Mouse (Mus musculus): ENCODE data around the gene Nr4a3. TPM values are rescaled to one million over a fixed set of nuclear protein-coding genes. Genes with fewer than 3 reads are reported as not detected.
A peak's percentile ranks its signal among the peaks of the same experiment; 100 is the strongest.

Nr4a3 gene
- polyA plus RNA-seq, 1 experiment from 2014 or later: 1.3 TPM

DNA sequence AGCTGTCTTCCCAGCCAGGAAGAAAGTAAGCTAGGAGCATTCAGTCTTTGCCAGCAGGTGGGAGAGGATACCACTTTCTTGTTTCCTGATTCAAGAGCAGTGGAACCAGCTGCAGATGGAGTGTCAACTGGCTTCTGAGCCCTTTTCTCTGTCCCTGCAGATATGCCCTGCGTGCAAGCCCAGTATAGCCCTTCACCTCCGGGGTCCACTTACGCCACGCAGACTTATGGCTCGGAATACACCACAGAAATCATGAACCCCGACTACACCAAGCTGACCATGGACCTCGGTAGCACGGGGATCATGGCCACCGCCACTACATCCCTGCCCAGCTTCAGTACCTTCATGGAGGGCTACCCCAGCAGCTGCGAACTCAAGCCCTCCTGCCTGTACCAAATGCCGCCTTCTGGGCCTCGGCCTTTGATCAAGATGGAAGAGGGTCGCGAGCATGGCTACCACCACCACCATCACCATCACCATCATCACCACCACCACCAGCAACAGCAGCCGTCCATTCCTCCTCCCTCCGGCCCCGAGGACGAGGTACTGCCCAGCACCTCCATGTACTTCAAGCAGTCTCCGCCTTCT, 6.2 kb downstream of the Nr4a3 start:
- no peaks in the 10 kb centered on the region for H3K36me3 ChIP-seq (replicated peaks)
- no peaks in the 10 kb centered on the region for H3K9me3 ChIP-seq
- H3K9ac ChIP-seq: 0 out of 2 replicates have a peak overlapping the region, but pooled peaks have one; percentile 11
- H3K4me1 ChIP-seq: peaks cover 35% of the 10 kb centered on the region
- 25% methylated on average over 19 of the region's 19 CpGs for WGBS
- H3K27ac ChIP-seq: no peak overlapping the region
- peak overlapping the region; percentile 53 for H3K4me2 ChIP-seq
- 0 out of 2 replicates have a peak, but pooled peaks have one; percentile 5 for ATAC-seq (replicated peaks)
- peak overlapping the region; percentile 32 for H3K4me3 ChIP-seq
- H3K27me3 ChIP-seq (replicated peaks): peaks cover 62% of the 10 kb centered on the region

DNA sequence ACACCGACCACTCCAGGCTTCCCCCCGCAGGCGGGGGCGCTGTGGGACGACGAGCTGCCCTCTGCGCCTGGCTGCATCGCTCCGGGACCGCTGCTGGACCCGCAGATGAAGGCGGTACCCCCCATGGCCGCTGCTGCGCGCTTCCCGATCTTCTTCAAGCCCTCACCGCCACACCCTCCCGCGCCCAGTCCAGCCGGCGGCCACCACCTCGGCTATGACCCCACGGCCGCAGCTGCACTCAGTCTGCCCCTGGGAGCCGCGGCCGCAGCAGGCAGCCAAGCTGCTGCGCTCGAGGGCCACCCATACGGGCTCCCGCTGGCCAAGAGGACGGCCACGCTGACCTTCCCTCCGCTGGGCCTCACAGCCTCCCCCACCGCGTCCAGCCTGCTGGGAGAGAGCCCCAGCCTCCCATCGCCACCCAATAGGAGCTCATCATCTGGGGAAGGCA, 6.7 kb downstream of the Nr4a3 start:
- H3K4me1 ChIP-seq: peaks cover 29% of the 10 kb centered on the region
- no peaks in the 10 kb centered on the region for H3K36me3 ChIP-seq (replicated peaks)
- peaks cover 62% of the 10 kb centered on the region for H3K27me3 ChIP-seq (replicated peaks)
- H3K27ac ChIP-seq: no peak overlapping the region
- peak overlapping the region; percentile 32 for H3K4me3 ChIP-seq
- peak overlapping the region; percentile 53 for H3K4me2 ChIP-seq
- H3K9me3 ChIP-seq: no peaks in the 10 kb centered on the region
- peak overlapping the region; percentile 11; the same call in 1 of the 2 replicates for H3K9ac ChIP-seq
- WGBS: 2% methylated on average over 37 of the region's 37 CpGs
- 0 out of 2 replicates have a peak, but pooled peaks have one; percentile 11 for ATAC-seq (replicated peaks)

DNA sequence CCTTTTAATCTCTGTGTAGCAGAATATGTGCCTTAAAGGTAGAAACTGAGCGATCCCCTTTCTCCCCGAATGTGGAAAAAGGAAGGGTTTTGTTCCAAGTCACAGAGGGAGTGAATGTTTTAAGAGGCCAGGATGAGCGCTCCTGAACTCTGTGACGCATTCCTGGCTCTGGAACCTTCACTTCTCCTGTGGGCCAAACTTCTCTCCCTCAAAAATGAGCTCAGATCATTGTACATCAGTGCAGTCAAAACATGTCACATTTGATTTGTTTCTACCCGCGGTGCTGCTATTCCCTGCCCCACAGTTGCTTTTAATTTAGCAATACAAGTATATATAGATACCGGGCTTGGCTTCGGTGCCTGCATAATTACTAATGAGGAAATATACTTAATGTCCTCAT, 16.8 kb downstream of the Nr4a3 start:
- H3K27me3 ChIP-seq (replicated peaks): no peaks in the 10 kb centered on the region
- no peak overlapping the region for H3K4me2 ChIP-seq
- no peaks in the 10 kb centered on the region for H3K9me3 ChIP-seq
- no peak overlapping the region for H3K4me3 ChIP-seq
- no peak for ATAC-seq (replicated peaks)
- H3K36me3 ChIP-seq (replicated peaks): no peaks in the 10 kb centered on the region
- no peak overlapping the region for H3K27ac ChIP-seq
- no peaks in the 10 kb centered on the region for H3K4me1 ChIP-seq
- no peak overlapping the region for H3K9ac ChIP-seq
- 85% methylated on average over 8 of the region's 8 CpGs for WGBS

DNA sequence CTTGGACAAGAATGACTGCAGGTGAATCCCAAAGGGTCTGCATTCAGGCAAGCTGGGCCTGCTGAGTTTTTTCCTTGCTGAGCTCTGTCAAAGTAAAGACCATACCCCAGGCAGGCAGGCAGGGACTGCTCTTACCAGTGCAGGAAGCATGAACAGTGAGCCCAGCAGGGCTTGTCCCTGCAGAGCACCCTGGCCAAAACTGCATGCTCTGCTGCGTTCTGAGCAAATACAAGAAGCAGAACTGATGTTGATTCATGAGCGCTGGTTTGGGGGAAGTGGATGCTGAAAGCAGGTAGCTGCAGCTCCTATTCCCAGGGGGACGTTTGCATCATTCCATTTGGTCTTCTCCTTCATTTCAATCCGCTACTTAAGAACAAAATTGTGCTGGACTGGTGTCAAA, 19.4 kb downstream of the Nr4a3 start:
- no peaks in the 10 kb centered on the region for H3K9me3 ChIP-seq
- no peak overlapping the region for H3K27ac ChIP-seq
- H3K36me3 ChIP-seq (replicated peaks): no peaks in the 10 kb centered on the region
- ATAC-seq (replicated peaks): no peak
- no peak overlapping the region for H3K4me2 ChIP-seq
- H3K9ac ChIP-seq: no peak overlapping the region
- no peaks in the 10 kb centered on the region for H3K27me3 ChIP-seq (replicated peaks)
- WGBS: 62% methylated on average over 4 of the region's 4 CpGs
- no peaks in the 10 kb centered on the region for H3K4me1 ChIP-seq
- no peak overlapping the region for H3K4me3 ChIP-seq

DNA sequence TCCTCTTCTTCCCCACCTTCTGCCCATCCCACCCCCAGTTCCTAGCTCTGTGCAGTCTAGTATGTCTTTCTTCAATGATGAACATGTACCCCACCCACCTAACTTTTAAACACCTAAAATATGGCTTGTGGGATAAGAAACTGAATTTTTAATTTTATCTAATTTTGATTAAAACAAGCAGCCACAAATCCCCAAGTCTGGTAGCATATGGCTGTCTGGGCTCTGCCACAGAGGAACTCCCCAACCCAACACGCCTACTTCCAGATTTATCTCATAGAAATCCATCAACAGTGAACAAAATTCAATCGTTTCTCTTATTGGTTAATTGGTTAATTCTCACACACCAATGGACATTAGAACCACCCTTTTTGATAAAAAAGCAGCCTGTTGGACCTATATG, 21.7 kb downstream of the Nr4a3 start:
- H3K4me3 ChIP-seq: no peak overlapping the region
- 89% methylated on average over 2 of the region's 2 CpGs for WGBS

DNA sequence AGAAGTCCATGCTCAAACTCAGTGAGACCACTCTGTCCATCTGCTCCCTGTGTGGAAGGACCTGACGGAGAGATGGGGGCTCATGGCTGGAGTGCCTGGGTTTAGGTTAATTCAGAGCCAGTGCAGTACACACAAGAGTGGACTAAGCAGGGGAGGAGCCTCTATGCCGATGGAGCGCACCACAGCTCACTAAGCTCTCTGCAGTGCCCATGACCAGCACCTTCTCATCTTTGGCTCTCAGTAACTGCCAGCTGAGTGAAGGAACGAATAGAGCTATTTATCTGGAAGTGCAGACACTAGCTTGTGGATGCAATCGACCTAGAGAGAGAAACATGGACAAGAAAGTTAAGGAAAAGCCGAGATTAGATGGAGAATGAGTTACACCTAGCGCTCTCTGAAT, 24.2 kb downstream of the Nr4a3 start:
- 81% methylated on average over 7 of the region's 7 CpGs for WGBS
- no peak overlapping the region for H3K27ac ChIP-seq
- H3K4me3 ChIP-seq: no peak overlapping the region
- no peaks in the 10 kb centered on the region for H3K27me3 ChIP-seq (replicated peaks)
- no peak overlapping the region for H3K9ac ChIP-seq
- no peaks in the 10 kb centered on the region for H3K9me3 ChIP-seq
- H3K4me2 ChIP-seq: no peak overlapping the region
- no peaks in the 10 kb centered on the region for H3K36me3 ChIP-seq (replicated peaks)
- ATAC-seq (replicated peaks): no peak
- no peaks in the 10 kb centered on the region for H3K4me1 ChIP-seq

More for the DNA sequence above, 21.7 kb downstream of the Nr4a3 start:
- no peak for ATAC-seq (replicated peaks)
- no peaks in the 10 kb centered on the region for H3K27me3 ChIP-seq (replicated peaks)
- H3K4me1 ChIP-seq: no peaks in the 10 kb centered on the region
- no peaks in the 10 kb centered on the region for H3K9me3 ChIP-seq
- H3K27ac ChIP-seq: no peak overlapping the region
- H3K4me2 ChIP-seq: no peak overlapping the region
- H3K36me3 ChIP-seq (replicated peaks): no peaks in the 10 kb centered on the region
- H3K9ac ChIP-seq: no peak overlapping the region

DNA sequence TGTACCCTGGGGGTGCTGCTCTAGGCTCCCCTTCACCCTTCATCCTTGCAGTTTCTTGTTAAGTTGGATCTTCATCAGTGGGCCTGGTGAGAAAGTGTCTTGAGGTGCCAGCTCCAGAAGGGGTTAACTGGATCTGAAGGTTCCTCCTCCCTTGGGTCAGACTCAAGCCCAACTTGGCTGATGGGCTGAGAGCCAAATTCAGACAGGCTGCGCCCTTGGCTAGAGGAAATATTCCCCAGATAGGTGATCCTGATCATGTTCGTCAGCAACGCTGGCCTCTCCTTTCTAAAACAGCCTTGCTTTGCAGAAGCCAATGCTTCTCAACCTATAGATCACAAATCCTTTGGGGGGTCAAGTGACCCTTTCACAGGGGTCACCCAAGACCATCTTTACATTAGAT, 27.1 kb downstream of the Nr4a3 start:
- no peak for ATAC-seq (replicated peaks)
- Histone ChIP-seq H3K4me2 (no peak overlapping the region), H3K27me3 (replicated peaks) (no peaks in the 10 kb centered on the region), H3K27ac (no peak overlapping the region), H3K9ac (no peak overlapping the region), H3K4me1 (no peaks in the 10 kb centered on the region), H3K4me3 (no peak overlapping the region), H3K9me3 (no peaks in the 10 kb centered on the region), H3K36me3 (replicated peaks) (no peaks in the 10 kb centered on the region)
- 77% methylated on average over 3 of the region's 3 CpGs for WGBS

DNA sequence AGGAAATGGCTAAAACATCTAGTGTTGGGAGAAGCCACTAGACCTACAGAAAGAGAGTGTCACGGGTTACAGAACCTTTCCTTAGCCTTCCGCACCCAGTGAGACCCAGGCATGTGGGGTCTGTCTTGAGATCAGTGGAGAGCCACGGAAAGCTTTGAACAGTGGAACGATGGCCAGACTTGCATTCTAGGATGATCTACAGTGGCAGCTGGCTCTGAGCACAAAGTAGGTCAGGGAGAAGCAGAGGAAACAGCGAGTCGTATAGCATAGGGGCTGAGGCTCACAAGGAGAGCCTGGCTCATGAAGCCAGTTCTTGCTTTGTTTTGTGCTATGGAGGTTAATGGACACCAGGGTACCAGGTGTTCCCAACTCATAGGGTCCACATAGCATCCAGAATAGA, 28.4 kb downstream of the Nr4a3 start:
- Histone ChIP-seq H3K9ac (no peak overlapping the region), H3K36me3 (replicated peaks) (no peaks in the 10 kb centered on the region), H3K27ac (no peak overlapping the region), H3K4me2 (no peak overlapping the region), H3K27me3 (replicated peaks) (no peaks in the 10 kb centered on the region), H3K4me1 (peaks cover 3% of the 10 kb centered on the region; the same call in 1 of the 2 replicates), H3K4me3 (no peak overlapping the region), H3K9me3 (no peaks in the 10 kb centered on the region)
- 96% methylated on average over 6 of the region's 6 CpGs for WGBS
- no peak for ATAC-seq (replicated peaks)

DNA sequence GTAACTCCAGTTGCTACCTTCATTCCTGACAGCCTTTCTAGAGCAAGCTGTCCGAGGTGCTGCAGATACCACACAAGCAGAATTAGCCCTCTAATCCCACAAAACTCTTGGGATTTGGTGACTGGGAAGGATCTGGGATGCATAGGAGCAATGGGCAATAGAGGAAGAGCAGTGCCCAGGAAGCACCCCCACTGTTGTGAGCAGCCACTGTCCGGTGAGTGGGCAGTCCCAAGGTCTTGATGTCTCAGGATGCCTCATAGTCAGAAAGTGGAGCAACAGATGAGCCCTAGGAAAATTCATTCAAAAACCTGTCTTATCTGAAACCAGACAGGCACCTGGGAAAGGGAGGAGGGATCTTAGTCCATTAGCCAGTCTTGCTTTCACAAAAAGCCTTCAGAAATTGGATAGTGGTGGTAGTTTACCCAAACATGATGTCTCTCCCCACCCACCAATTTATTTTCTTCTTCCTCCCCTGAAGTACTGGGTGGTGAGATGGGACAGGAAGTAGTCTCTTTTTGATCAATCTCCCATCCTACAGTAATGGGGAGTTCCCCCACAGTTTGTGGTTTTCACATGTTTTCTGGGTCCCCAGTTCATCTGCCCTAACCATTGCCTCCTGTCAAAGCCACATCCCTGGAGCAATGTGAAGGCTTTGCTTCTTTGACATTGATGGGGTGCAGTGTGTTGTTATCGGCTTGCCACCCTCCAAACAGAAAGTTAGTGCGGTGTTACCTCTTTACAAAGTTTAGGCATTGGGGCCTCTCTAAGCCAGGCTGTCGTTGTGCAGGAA, 29.7 kb downstream of the Nr4a3 start:
- Histone ChIP-seq H3K4me2 (no peak overlapping the region), H3K27ac (no peak overlapping the region), H3K27me3 (replicated peaks) (no peaks in the 10 kb centered on the region), H3K36me3 (replicated peaks) (no peaks in the 10 kb centered on the region), H3K4me1 (peaks cover 16% of the 10 kb centered on the region), H3K4me3 (no peak overlapping the region), H3K9me3 (no peaks in the 10 kb centered on the region), H3K9ac (no peak overlapping the region)
- ATAC-seq (replicated peaks): no peak
- 89% methylated on average over 5 of the region's 5 CpGs for WGBS

DNA sequence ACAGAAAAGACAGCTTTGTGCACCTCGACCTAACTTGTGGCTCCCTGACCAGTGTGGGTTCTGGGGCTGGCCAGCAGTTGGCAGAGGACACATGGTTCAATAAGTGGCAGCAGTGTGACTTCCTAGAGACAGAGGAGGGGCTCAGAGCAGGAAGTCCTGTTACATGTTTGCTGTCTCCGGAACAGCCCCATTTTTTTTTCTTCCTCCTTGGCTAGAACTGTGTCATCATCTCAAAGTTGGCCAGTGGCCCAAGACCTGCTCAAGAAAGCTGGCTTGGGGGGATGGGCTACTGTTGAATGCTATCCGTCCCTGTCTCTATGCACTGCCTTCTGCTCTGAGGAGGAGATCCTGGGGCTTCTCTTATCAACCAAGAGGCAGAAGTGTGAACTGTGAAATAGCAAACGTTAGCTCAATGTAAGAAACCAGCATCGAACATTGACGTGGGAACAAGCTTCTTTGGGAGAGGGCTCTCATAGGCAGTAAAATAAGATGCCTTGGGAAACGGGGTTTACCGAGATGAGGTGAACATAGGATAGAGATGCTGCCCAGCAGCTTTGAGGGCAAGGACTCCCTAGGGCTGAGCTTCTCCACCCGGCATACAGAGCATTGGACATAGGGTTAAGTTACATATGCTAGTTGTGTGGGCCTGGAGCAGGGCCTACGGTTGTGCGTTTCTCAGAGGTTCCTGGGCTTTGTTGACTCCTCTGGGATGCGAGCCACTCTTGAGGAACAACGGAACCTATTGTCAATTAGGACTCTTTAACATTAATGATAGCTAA, 31.9 kb downstream of the Nr4a3 start:
- Histone ChIP-seq H3K4me1 (peaks cover 21% of the 10 kb centered on the region), H3K9me3 (no peaks in the 10 kb centered on the region), H3K27ac (no peak overlapping the region), H3K27me3 (replicated peaks) (no peaks in the 10 kb centered on the region), H3K9ac (no peak overlapping the region), H3K36me3 (replicated peaks) (no peaks in the 10 kb centered on the region), H3K4me3 (no peak overlapping the region), H3K4me2 (no peak overlapping the region)
- 83% methylated on average over 13 of the region's 13 CpGs for WGBS
- no peak; the same call in 1 of the 2 replicates for ATAC-seq (replicated peaks)

DNA sequence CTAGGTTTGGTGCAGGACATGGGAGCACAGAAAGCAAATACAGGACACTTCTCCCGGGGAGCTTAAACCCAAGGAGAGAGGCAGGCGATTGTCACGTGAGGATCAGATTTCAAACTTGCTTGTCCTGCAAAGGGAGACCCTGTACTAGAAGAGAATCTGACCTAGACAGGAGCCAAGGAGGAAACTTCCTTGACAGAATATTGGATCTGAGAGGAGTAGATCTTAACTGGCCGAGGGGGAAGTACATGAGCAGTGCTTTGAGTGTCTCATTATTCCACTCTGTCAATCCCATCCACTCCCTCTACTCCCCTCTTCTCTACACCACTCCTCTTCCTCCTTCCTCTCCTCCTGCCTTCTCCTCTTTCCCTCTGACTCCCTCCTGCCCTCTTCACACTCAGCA, 33.3 kb downstream of the Nr4a3 start:
- ATAC-seq (replicated peaks): no peak
- 14% methylated on average over 4 of the region's 4 CpGs for WGBS
- no peak overlapping the region for H3K4me3 ChIP-seq
- no peaks in the 10 kb centered on the region for H3K36me3 ChIP-seq (replicated peaks)
- no peak overlapping the region for H3K27ac ChIP-seq
- no peak overlapping the region for H3K9ac ChIP-seq
- no peaks in the 10 kb centered on the region for H3K9me3 ChIP-seq
- H3K27me3 ChIP-seq (replicated peaks): no peaks in the 10 kb centered on the region
- no peak overlapping the region for H3K4me2 ChIP-seq
- peaks cover 21% of the 10 kb centered on the region for H3K4me1 ChIP-seq

DNA sequence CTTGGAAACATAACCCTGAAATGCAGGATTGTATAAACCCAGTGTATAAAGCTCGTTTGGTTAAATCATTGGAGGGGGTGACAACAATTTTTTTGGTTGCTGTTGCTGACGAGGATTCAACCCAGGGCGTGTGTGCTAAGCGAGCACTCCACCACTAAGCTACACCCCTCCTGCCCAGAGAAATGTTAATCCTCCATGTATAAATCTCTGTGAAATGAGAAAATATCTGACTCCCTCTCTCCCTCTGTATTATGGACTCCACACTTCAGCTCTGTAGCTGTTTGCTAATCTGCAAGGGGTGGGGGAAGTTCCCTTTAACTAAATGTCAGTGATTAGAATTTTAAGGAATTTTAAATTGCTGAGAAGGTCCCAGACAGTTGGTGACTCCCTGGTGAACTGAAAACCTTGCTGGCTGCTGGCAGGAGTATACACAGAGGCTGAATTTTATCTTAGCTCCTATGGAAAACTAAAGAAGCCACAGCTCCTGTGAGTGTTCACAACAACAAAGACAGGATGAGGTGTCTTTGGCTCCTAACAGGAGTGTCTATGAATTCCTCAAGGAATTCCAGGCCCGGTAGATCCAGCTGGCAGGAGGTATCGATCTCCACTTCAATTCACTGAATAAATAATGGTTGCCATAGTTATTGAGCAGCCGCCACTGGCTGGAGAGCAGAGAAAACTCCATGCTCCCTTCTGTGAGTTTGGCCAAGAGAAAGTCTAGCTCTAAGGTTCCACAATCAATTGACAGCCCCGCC, 34.5 kb downstream of the Nr4a3 start:
- H3K27me3 ChIP-seq (replicated peaks): no peaks in the 10 kb centered on the region
- WGBS: 31% methylated on average over 8 of the region's 8 CpGs
- H3K4me1 ChIP-seq: peaks cover 21% of the 10 kb centered on the region
- no peaks in the 10 kb centered on the region for H3K9me3 ChIP-seq
- H3K36me3 ChIP-seq (replicated peaks): no peaks in the 10 kb centered on the region
- H3K4me3 ChIP-seq: no peak overlapping the region
- H3K4me2 ChIP-seq: no peak overlapping the region
- no peak overlapping the region for H3K9ac ChIP-seq
- peak; percentile 79 for ATAC-seq (replicated peaks)
- H3K27ac ChIP-seq: 0 out of 2 replicates have a peak overlapping the region, but pooled peaks have one; percentile 27
